Mouse (Mus musculus): ENCODE data around the gene Nacc2. TPM values are rescaled to one million over a fixed set of nuclear protein-coding genes. Genes with fewer than 3 reads are reported as not detected.

Nacc2 gene
- total RNA-seq (2022) = 10 to 100 TPM; 64.1 to 75.4 (median 65.3) TPM

- DNase-seq (ENCODE audit: low spot score in 2 of 2) = no peak
These were observed at the start of gene Nacc2 for GRCm38 (mm10) chr2:26123079-26123648. Nacc2 (minus strand) TSS chr2:26123220.

- no peak for DNase-seq (ENCODE audit: low spot score in 2 of 2)
These were observed 49.1 kb upstream of the Nacc2 start for GRCm38 (mm10) chr2:26172166-26172565.

- no peak for DNase-seq (ENCODE audit: low spot score in 2 of 2)
These were observed 47.4 kb upstream of the Nacc2 start for GRCm38 (mm10) chr2:26170376-26170775.

- no peak for DNase-seq (ENCODE audit: low spot score in 2 of 2)
These were observed 46.0 kb upstream of the Nacc2 start for GRCm38 (mm10) chr2:26168843-26169579.

- DNase-seq (ENCODE audit: low spot score in 2 of 2) = no peak
These were observed 43.9 kb upstream of the Nacc2 start for GRCm38 (mm10) chr2:26166890-26167289.

- no peak for DNase-seq (ENCODE audit: low spot score in 2 of 2)
These were observed 35.0 kb upstream of the Nacc2 start for GRCm38 (mm10) chr2:26158064-26158463.

GRCm38 (mm10) chr2:26156191-26156977 lies 33.4 kb upstream of the Nacc2 start:
- peak in 1 of 2 experiments; percentile 36 for DNase-seq (ENCODE audit: low spot score in 2 of 2)

GRCm38 (mm10) chr2:26155737-26156136 lies 32.7 kb upstream of the Nacc2 start:
- no peak for DNase-seq (ENCODE audit: low spot score in 2 of 2)

- DNase-seq (ENCODE audit: low spot score in 2 of 2) = no peak
These were observed 31.6 kb upstream of the Nacc2 start for GRCm38 (mm10) chr2:26154586-26154985.

- DNase-seq (ENCODE audit: low spot score in 2 of 2) = no peak
These were observed 30.9 kb upstream of the Nacc2 start for GRCm38 (mm10) chr2:26153909-26154340.

GRCm38 (mm10) chr2:26153295-26153694 lies 30.3 kb upstream of the Nacc2 start:
- no peak for DNase-seq (ENCODE audit: low spot score in 2 of 2)

GRCm38 (mm10) chr2:26147706-26148370 lies 24.8 kb upstream of the Nacc2 start:
- no peak for DNase-seq (ENCODE audit: low spot score in 2 of 2)

- DNase-seq (ENCODE audit: low spot score in 2 of 2) = no peak
These were observed 23.5 kb upstream of the Nacc2 start for GRCm38 (mm10) chr2:26146337-26147042.

- DNase-seq (ENCODE audit: low spot score in 2 of 2) = no peak
These were observed 22.1 kb upstream of the Nacc2 start for GRCm38 (mm10) chr2:26145113-26145512.

- DNase-seq (ENCODE audit: low spot score in 2 of 2) = no peak
These were observed 21.3 kb upstream of the Nacc2 start for GRCm38 (mm10) chr2:26144331-26144730.

- no peak for DNase-seq (ENCODE audit: low spot score in 2 of 2)
These were observed 20.5 kb upstream of the Nacc2 start for GRCm38 (mm10) chr2:26143556-26143955.

- DNase-seq (ENCODE audit: low spot score in 2 of 2) = no peak
These were observed 20.0 kb upstream of the Nacc2 start for GRCm38 (mm10) chr2:26142986-26143385.

- DNase-seq (ENCODE audit: low spot score in 2 of 2) = peak in 1 of 2 experiments; percentile 49
These were observed 19.0 kb upstream of the Nacc2 start for GRCm38 (mm10) chr2:26141893-26142635.

GRCm38 (mm10) chr2:26140903-26141302 lies 17.9 kb upstream of the Nacc2 start:
- DNase-seq (ENCODE audit: low spot score in 2 of 2) = no peak

- DNase-seq (ENCODE audit: low spot score in 2 of 2) = peak; percentile 98 to 100
These were observed 17.3 kb upstream of the Nacc2 start for GRCm38 (mm10) chr2:26140292-26140819.

Measured in layer of hippocampus, adult 8-10 months (tissue).